Comparison of ENCODE assay signal across 8 mouse cellular contexts in genomic region chr1:181352367-181353199, GRCm38 (mm10). TPM values are rescaled to one million over a fixed set of nuclear protein-coding genes. Genes with fewer than 3 reads are reported as not detected.
DNase-seq lines count a peak whose midpoint lies in the region; ATAC-seq and TF ChIP-seq lines count a peak whose summit lies in the region.

Cnih3 (plus strand) TSS chr1:181352628.

- under 1% methylated on average over 64 of the region's 78 CpGs for WGBS in forebrain, embryonic 16.5 days
- 1% methylated on average over 40 of the region's 78 CpGs for WGBS in limb, embryonic 14.5 days
- WGBS in midbrain, embryonic 13.5 days = under 1% methylated on average over 77 of the region's 78 CpGs

- H3K27me3 ChIP-seq in forebrain, embryonic 16.5 days (replicated peaks; ENCODE audit: control insufficient read depth, insufficient read depth, low read length) = peaks cover 12% of the 10 kb centered on the region; the same call in 1 of the 2 replicates
- peaks cover 47% of the 10 kb centered on the region for H3K27me3 ChIP-seq in limb, embryonic 14.5 days (ENCODE audit: control insufficient read depth, insufficient read depth, low read length)
- peaks cover 56% of the 10 kb centered on the region for H3K27me3 ChIP-seq in midbrain, embryonic 13.5 days
- H3K27me3 ChIP-seq in testis, adult 2 months (ENCODE audit: control insufficient read depth, insufficient read depth, low read length) = peaks cover 3% of the 10 kb centered on the region; the same call in 1 of the 2 replicates

- no peaks in the 10 kb centered on the region for H3K9me3 ChIP-seq in forebrain, embryonic 16.5 days (ENCODE audit: control insufficient read depth, low read length)
- no peaks in the 10 kb centered on the region for H3K9me3 ChIP-seq in limb, embryonic 14.5 days (ENCODE audit: control insufficient read depth, low read length)
- H3K9me3 ChIP-seq in midbrain, embryonic 13.5 days = no peaks in the 10 kb centered on the region

- peak; percentile 17 to 67 for DNase-seq in adrenal gland, adult (ENCODE audit: inconsistent age in 2 of 2, low spot score in 1 of 2)
- DNase-seq in adrenal gland, adult 8-10 months = no peak
- DNase-seq in adrenal gland, postnatal 14 days = peak; percentile 50
- DNase-seq in induced T-regulatory cell, adult 2 months (ENCODE audit: low read depth) = peak; percentile 26
- DNase-seq in limb, embryonic 14.5 days (ENCODE audit: low spot score) = peak; percentile 49

- no peak for TF ChIP-seq POLR2A in limb, embryonic 14.5 days (IDR thresholded peaks at IDR 0.05; ENCODE audit: borderline replicate concordance, extremely low read depth, insufficient read depth, insufficient read length)
- TF ChIP-seq POLR2A in testis, adult 2 months (IDR thresholded peaks at IDR 0.05; ENCODE audit: control insufficient read depth, low read depth, low read length) = no peak

- peaks cover 16% of the 10 kb centered on the region for H3K4me1 ChIP-seq in forebrain, embryonic 16.5 days (replicated peaks; ENCODE audit: control insufficient read depth, insufficient read depth, low read length)
- H3K4me1 ChIP-seq in limb, embryonic 14.5 days (ENCODE audit: control insufficient read depth, insufficient read depth, low read length) = peaks cover 12% of the 10 kb centered on the region
- H3K4me1 ChIP-seq in midbrain, embryonic 13.5 days (replicated peaks) = peaks cover 21% of the 10 kb centered on the region
- H3K4me1 ChIP-seq in testis, adult 2 months (ENCODE audit: control insufficient read depth, insufficient read depth, low read length) = peaks cover 16% of the 10 kb centered on the region

- peak within 1 kb of the TSS; percentile 76 for H3K9ac ChIP-seq in forebrain, embryonic 16.5 days (replicated peaks; ENCODE audit: low read depth, low read length)
- peak within 1 kb of the TSS; percentile 54 for H3K9ac ChIP-seq in limb, embryonic 14.5 days (ENCODE audit: low read depth, low read length, severe bottlenecking)
- peak within 1 kb of the TSS; percentile 73 for H3K9ac ChIP-seq in midbrain, embryonic 13.5 days (replicated peaks)

- no peaks in the 10 kb centered on the region for H3K36me3 ChIP-seq in forebrain, embryonic 16.5 days (ENCODE audit: control insufficient read depth, insufficient read depth)
- H3K36me3 ChIP-seq in limb, embryonic 14.5 days (ENCODE audit: control insufficient read depth, insufficient read depth, low read length) = no peaks in the 10 kb centered on the region
- H3K36me3 ChIP-seq in midbrain, embryonic 13.5 days = no peaks in the 10 kb centered on the region
- no peaks in the 10 kb centered on the region for H3K36me3 ChIP-seq in testis, adult 2 months (ENCODE audit: control insufficient read depth, insufficient read depth, low read length)

- peak; percentile 83 for ATAC-seq in forebrain, embryonic 16.5 days
- ATAC-seq in limb, embryonic 14.5 days (ENCODE audit: low FRiP score, low read depth) = peak; percentile 76
- peak; percentile 84 for ATAC-seq in midbrain, embryonic 13.5 days

- H3K4me3 ChIP-seq in forebrain, embryonic 16.5 days (replicated peaks; ENCODE audit: low read length) = peak within 1 kb of the TSS; percentile 73
- H3K4me3 ChIP-seq in limb, embryonic 14.5 days (replicated peaks; ENCODE audit: low read length) = peak within 1 kb of the TSS; percentile 52
- peak within 1 kb of the TSS; percentile 64 for H3K4me3 ChIP-seq in midbrain, embryonic 13.5 days (replicated peaks)
- peak within 1 kb of the TSS; percentile 49 for H3K4me3 ChIP-seq in testis, adult 2 months (ENCODE audit: control insufficient read depth, low read depth, low read length)

- no peak within 1 kb of the TSS; the same call in 1 of the 2 replicates for H3K27ac ChIP-seq in forebrain, embryonic 16.5 days (ENCODE audit: low read length)
- H3K27ac ChIP-seq in limb, embryonic 14.5 days (replicated peaks; ENCODE audit: low read depth, low read length) = no peak within 1 kb of the TSS
- no peak within 1 kb of the TSS for H3K27ac ChIP-seq in midbrain, embryonic 13.5 days
- no peak within 1 kb of the TSS for H3K27ac ChIP-seq in testis, adult 2 months (ENCODE audit: control insufficient read depth, insufficient read depth, low read depth, low read length)

- H3K4me2 ChIP-seq in forebrain, embryonic 16.5 days (ENCODE audit: low read length) = peak within 1 kb of the TSS; percentile 97
- H3K4me2 ChIP-seq in limb, embryonic 14.5 days (replicated peaks; ENCODE audit: low read depth, low read length, severe bottlenecking) = peak within 1 kb of the TSS; percentile 98
- H3K4me2 ChIP-seq in midbrain, embryonic 13.5 days (replicated peaks) = peak within 1 kb of the TSS; percentile 99

- TF ChIP-seq CTCF in testis, adult 2 months (IDR thresholded peaks at IDR 0.05; ENCODE audit: control insufficient read depth, insufficient read depth, insufficient replicate concordance, low read depth, low read length) = no peak

RNA-seq across cellular contexts. Expression of gene Cnih3, which starts in this region (rescaled TPM):
- total RNA-seq in adrenal gland, adult 8-10 months (2022) = under 1 TPM in 2 of 4 experiments, not detected in 2; 0.14 to 0.25 TPM
- not detected in 2 replicates for total RNA-seq in adrenal gland, postnatal 14 days (2021)
- 43.4 and 46.8 TPM in 2 replicates for polyA plus RNA-seq in forebrain, embryonic 16.5 days (2015; fragmentation: Nextera tagmentation; extraction: Ambion mirVana)
- polyA plus RNA-seq in limb, embryonic 14.5 days (2012; rRNA removed) = 0.64 and 0.69 TPM in 2 replicates
- 0.43 and 0.58 TPM in 2 replicates for polyA plus RNA-seq in limb, embryonic 14.5 days (2014; fragmentation: Nextera tagmentation; extraction: Ambion mirVana)
- 2.6 and 3.8 TPM in 2 replicates for polyA plus RNA-seq in midbrain, embryonic 13.5 days (2015; fragmentation: Nextera tagmentation; extraction: Ambion mirVana)
- 0.13 and 0.27 TPM in 2 replicates for polyA plus RNA-seq in testis, adult 2 months (2012; rRNA removed)

Comparison
In these comparisons a context has a peak if more than half of its experiments do, and no peak if none do; other contexts are left out.
1. Peak in DNase-seq in adrenal gland, postnatal 14 days; RNA of the gene not detected or under 1 TPM.
2. Peak in DNase-seq, ATAC-seq, H3K4me3 ChIP-seq, H3K9ac ChIP-seq and H3K4me2 ChIP-seq in limb, embryonic 14.5 days; RNA of the gene not detected or under 1 TPM.